Mouse (Mus musculus) monocyte, adult 2 months (primary cell): ENCODE results near the gene Snx25.

Experiments
- DNase-seq, 2 experiments: peaks; one replicate each; pipeline ENCODE4 v3.0.0; 2022; ENCODE audit warnings: low spot score in 2 of 2, low read depth in 1 of 2

The Snx25 gene

GRCm38 (mm10) chr8:46152064-46153031 is at the start of gene Snx25:
Gene Snx25 (minus strand): TSS chr8:46152159.
- DNase-seq = peak in 1 of 2 experiments; percentile 30

GRCm38 (mm10) chr8:46197673-46198072 is 45.7 kb upstream of the Snx25 start:
- DNase-seq = no peak

- no peak for DNase-seq
Measured at GRCm38 (mm10) chr8:46196877-46197276, 44.9 kb upstream of the Snx25 start.

- no peak for DNase-seq
Measured at GRCm38 (mm10) chr8:46193100-46193499, 41.1 kb upstream of the Snx25 start.

- no peak for DNase-seq
Measured at GRCm38 (mm10) chr8:46185361-46185760, 33.4 kb upstream of the Snx25 start.

GRCm38 (mm10) chr8:46180136-46180535 is 28.2 kb upstream of the Snx25 start:
- DNase-seq = no peak

- DNase-seq = no peak
Measured at GRCm38 (mm10) chr8:46173651-46174050, 21.7 kb upstream of the Snx25 start.

- no peak for DNase-seq
Measured at GRCm38 (mm10) chr8:46163870-46164190, 11.9 kb upstream of the Snx25 start.

GRCm38 (mm10) chr8:46162953-46163869 is 11.3 kb upstream of the Snx25 start:
- DNase-seq = peak; percentile 77 to 84

GRCm38 (mm10) chr8:46153042-46153441 is 1.1 kb upstream of the Snx25 start:
- DNase-seq = no peak

- DNase-seq = no peak
Measured at GRCm38 (mm10) chr8:46151202-46152062, 527 bp downstream of the Snx25 start, which contains the start of gene Cfap97. Gene Cfap97 (plus strand): TSS chr8:46151771.

- DNase-seq = no peak
Measured at GRCm38 (mm10) chr8:46149782-46150181, 2.2 kb downstream of the Snx25 start.

GRCm38 (mm10) chr8:46149306-46149705 is 2.7 kb downstream of the Snx25 start:
- DNase-seq = no peak

- DNase-seq = no peak
Measured at GRCm38 (mm10) chr8:46146173-46146572, 5.8 kb downstream of the Snx25 start.

GRCm38 (mm10) chr8:46143924-46144323 is 8.0 kb downstream of the Snx25 start:
- no peak for DNase-seq

- DNase-seq = no peak
Measured at GRCm38 (mm10) chr8:46143470-46143869, 8.5 kb downstream of the Snx25 start.

- no peak for DNase-seq
Measured at GRCm38 (mm10) chr8:46142498-46143081, 9.4 kb downstream of the Snx25 start.

GRCm38 (mm10) chr8:46141688-46142087 is 10.3 kb downstream of the Snx25 start:
- DNase-seq = no peak

- no peak for DNase-seq
Measured at GRCm38 (mm10) chr8:46140376-46141120, 11.4 kb downstream of the Snx25 start.
